ENCODE assay signal across 12 mouse cellular contexts in genomic region chr7:121899940-121900339, GRCm38 (mm10). TPM values are rescaled to one million over a fixed set of nuclear protein-coding genes. Genes with fewer than 3 reads are reported as not detected.
DNase-seq lines count a peak whose midpoint lies in the region; ATAC-seq and TF ChIP-seq lines count a peak whose summit lies in the region.
"Had no signal": no experiment of that assay in that cellular context is flagged by ENCODE, and none has a peak within 500 bp of the region (broad histone marks: within the 10 kb centered on the region; RNA-seq: fewer than 3 reads in every experiment).

No protein-coding gene starts in this region.

- 11% methylated on average over 7 of the region's 7 CpGs for WGBS in forebrain, embryonic 14.5 days
- 16% methylated on average over 7 of the region's 7 CpGs for WGBS in stomach, postnatal 0 days

- TF ChIP-seq EP300 in CH12.LX (IDR thresholded peaks at IDR 0.05; ENCODE audit: low read length), result no peak
- TF ChIP-seq EP300 in stomach, postnatal 0 days (optimal IDR thresholded peaks at IDR 0.05), result no peak

- no peak overlapping the region for H3K4me3 ChIP-seq in CH12.LX (replicated peaks in 1 of 3; ENCODE audit: low read depth in 2 of 3, low read length in 2 of 3, poor library complexity in 1 of 3)
- no peak overlapping the region for H3K4me3 ChIP-seq in forebrain, embryonic 14.5 days (ENCODE audit: low read depth, low read length)
- no peak overlapping the region for H3K4me3 ChIP-seq in stomach, postnatal 0 days (ENCODE audit: low read depth, low read length)
- H3K4me3 ChIP-seq: embryonic facial prominence, embryonic 15.5 days had no signal

- H3K4me2 ChIP-seq in CH12.LX (ENCODE audit: insufficient read depth, low read depth, poor library complexity, severe bottlenecking), result no peak overlapping the region
- H3K4me2 ChIP-seq in forebrain, embryonic 14.5 days (ENCODE audit: low read length), result peak overlapping the region; percentile 41
- H3K4me2 ChIP-seq in stomach, postnatal 0 days (replicated peaks; ENCODE audit: low read depth), result no peak overlapping the region

- no peak for TF ChIP-seq POLR2A in CH12.LX (IDR thresholded peaks at IDR 0.05; ENCODE audit: low read depth, low read length)

- no peak for TF ChIP-seq RAD21 in CH12.LX (IDR thresholded peaks at IDR 0.05; ENCODE audit: low read depth, low read length)

- dilution Hi-C loops in CH12.LX (cut with MboI; ENCODE audit: extremely low pct_ligation_motif_present, extremely low pct_unique_long_range_greater_than_20kb, low sequenced_read_pairs), result no loop called here

- no peaks in the 10 kb centered on the region for H3K36me3 ChIP-seq in CH12.LX (replicated peaks in 1 of 2; ENCODE audit: control insufficient read depth in 1 of 2, insufficient read depth in 1 of 2, low read length in 1 of 2)
- no peaks in the 10 kb centered on the region for H3K36me3 ChIP-seq in forebrain, embryonic 14.5 days (ENCODE audit: control insufficient read depth, insufficient read depth, low read length)
- H3K36me3 ChIP-seq in stomach, postnatal 0 days (ENCODE audit: control insufficient read depth, insufficient read depth, low read length), result no peaks in the 10 kb centered on the region
- H3K36me3 ChIP-seq: embryonic facial prominence, embryonic 15.5 days had no signal

- no peak for TF ChIP-seq CTCF in CH12.LX (conservative IDR thresholded peaks at IDR 0.05 in 1 of 2, IDR thresholded peaks at IDR 0.05 in 1 of 2; ENCODE audit: low read depth in 2 of 2, low read length in 2 of 2)
- TF ChIP-seq CTCF in stomach, postnatal 0 days (IDR thresholded peaks at IDR 0.05; ENCODE audit: low read depth), result no peak

- ATAC-seq in forebrain, embryonic 14.5 days, result peak; percentile 52
- no peak for ATAC-seq in stomach, postnatal 0 days (ENCODE audit: low FRiP score, low TSS enrichment)

- no peaks in the 10 kb centered on the region for H3K9me3 ChIP-seq in CH12.LX (replicated peaks; ENCODE audit: low read length)
- H3K9me3 ChIP-seq in forebrain, embryonic 14.5 days (replicated peaks; ENCODE audit: control insufficient read depth, low read length), result no peaks in the 10 kb centered on the region
- H3K9me3 ChIP-seq in stomach, postnatal 0 days (ENCODE audit: control insufficient read depth, low read length), result no peaks in the 10 kb centered on the region
- H3K9me3 ChIP-seq: embryonic facial prominence, embryonic 15.5 days; megakaryocyte, embryonic 14.5 days had no signal

- no peak overlapping the region for H3K9ac ChIP-seq in CH12.LX (ENCODE audit: insufficient read depth, low read depth)
- no peak overlapping the region for H3K9ac ChIP-seq in forebrain, embryonic 14.5 days (ENCODE audit: low read length)
- no peak overlapping the region for H3K9ac ChIP-seq in stomach, postnatal 0 days (ENCODE audit: low read length)
- H3K9ac ChIP-seq: embryonic facial prominence, embryonic 15.5 days had no signal

- no peak overlapping the region for H3K27ac ChIP-seq in CH12.LX (ENCODE audit: insufficient read depth, low read depth)
- H3K27ac ChIP-seq in forebrain, embryonic 14.5 days (ENCODE audit: low read depth, low read length), result no peak overlapping the region
- H3K27ac ChIP-seq in stomach, postnatal 0 days (replicated peaks), result no peak overlapping the region
- H3K27ac ChIP-seq: embryonic facial prominence, embryonic 15.5 days had no signal

- peaks cover 1% of the 10 kb centered on the region for H3K27me3 ChIP-seq in CH12.LX (replicated peaks)
- H3K27me3 ChIP-seq in forebrain, embryonic 14.5 days (replicated peaks; ENCODE audit: control insufficient read depth, insufficient read depth, low read length), result no peaks in the 10 kb centered on the region
- H3K27me3 ChIP-seq in stomach, postnatal 0 days (ENCODE audit: control insufficient read depth, insufficient read depth, low read length), result no peaks in the 10 kb centered on the region
- H3K27me3 ChIP-seq: embryonic facial prominence, embryonic 15.5 days had no signal

- H3K79me2 ChIP-seq in CH12.LX (replicated peaks; ENCODE audit: control insufficient read depth, extremely low read depth, insufficient read depth, poor library complexity, severe bottlenecking), result no peaks in the 10 kb centered on the region

- in situ Hi-C loops in CH12.LX (cut with MboI; ENCODE audit: low pct_ligation_motif_present, low pct_unique_long_range_greater_than_20kb, low sequenced_read_pairs), result no loop called here

- peak; percentile 50 for DNase-seq in embryo, embryonic 10.5 days (ENCODE audit: low spot score)
- no peak for DNase-seq in embryo, embryonic 9.5 days (ENCODE audit: extremely low spot score)
- no peak for DNase-seq in CH12.LX (ENCODE audit: extremely low read depth)
- peak; percentile 54 for DNase-seq in forebrain, embryonic 14.5 days (ENCODE audit: low spot score)
- peak; percentile 37 for DNase-seq in mesoderm, embryonic 11.5 days (ENCODE audit: low read depth, low spot score)
- DNase-seq in stomach, postnatal 0 days (ENCODE audit: low spot score), result no peak
- DNase-seq in adrenal gland, adult 8-10 months, result no peak
- DNase-seq in thymus, postnatal 10 days (ENCODE audit: low spot score in 2 of 2), result no peak

- H3K4me1 ChIP-seq in CH12.LX (ENCODE audit: control insufficient read depth in 1 of 2, insufficient read depth in 2 of 2), result peaks cover 0 to 3% of the 10 kb centered on the region in 2 experiments; a peak in 2 of 4 replicates
- H3K4me1 ChIP-seq in forebrain, embryonic 14.5 days (ENCODE audit: control insufficient read depth, insufficient read depth, low read length), result no peaks in the 10 kb centered on the region
- H3K4me1 ChIP-seq in stomach, postnatal 0 days (replicated peaks; ENCODE audit: control insufficient read depth, insufficient read depth), result no peaks in the 10 kb centered on the region

TF ChIP-seq in CH12.LX, 34 proteins besides CTCF, POLR2A, EP300 and RAD21:
- TF ChIP-seq ZKSCAN1 (IDR thresholded peaks at IDR 0.05; ENCODE audit: borderline replicate concordance, low read depth, low read length) (no peak), CHD2 (IDR thresholded peaks at IDR 0.05; ENCODE audit: low read length) (0 out of 2 replicates have a peak, but pooled peaks have one; percentile 21)
TF ChIP-seq in CH12.LX: peak in this region for 1.

RNA-seq across cellular contexts. Expression of gene Scnn1b, which starts 35.1 kb away (rescaled TPM):
- total RNA-seq in CH12.LX (2012; rRNA removed), result 0.04 and 0.08 TPM in 2 replicates
- not detected in 2 replicates for total RNA-seq in CH12.LX (2014; rRNA removed)
- not detected in 2 replicates for polyA plus RNA-seq in CH12.LX (2012; ENCODE audit: insufficient read length, low read depth)
- 0.09 and 0.20 TPM in 2 replicates for polyA plus RNA-seq in forebrain, embryonic 14.5 days (2014; fragmentation: Nextera tagmentation; extraction: Ambion mirVana)
- polyA plus RNA-seq in stomach, postnatal 0 days (2015; fragmentation: Nextera tagmentation; extraction: Ambion mirVana), result 10.1 and 10.8 TPM in 2 replicates
- under 1 TPM; 0.11 to 0.44 (median 0.13) TPM for total RNA-seq in adrenal gland, adult 8-10 months (2022)
- polyA plus RNA-seq: C2C12; spleen, adult 2 months had no signal

Comparison
In these comparisons a context has a peak if more than half of its experiments do, and no peak if none do; other contexts are left out.
1. DNase-seq: peak in embryo, embryonic 10.5 days (single experiment), forebrain, embryonic 14.5 days (single experiment) and mesoderm, embryonic 11.5 days (single experiment); none in embryo, embryonic 9.5 days (single experiment), CH12.LX (single experiment), stomach, postnatal 0 days (single experiment), adrenal gland, adult 8-10 months (single experiment) and thymus, postnatal 10 days (0 of 2).